Mouse (Mus musculus) adrenal gland, postnatal 36 days (tissue): ENCODE data around the gene Eprs. TPM values are rescaled to one million over a fixed set of nuclear protein-coding genes. Genes with fewer than 3 reads are reported as not detected.

Experiments used
- DNase-seq, 2 experiments: peaks; one replicate each; pipeline ENCODE4 v3.0.0; 2021; ENCODE audit warnings: mixed read lengths in 1 of 2
- microRNA-seq: library from miRNA; unstranded; fragments of <30 nt; microRNA quantifications from one replicate; pipeline ENCODE4 v1.2.0, GENCODE M21; 2021
- total RNA-seq, 2 experiments: library from RNA; stranded (reverse); gene quantifications; 2 replicates each; pipeline ENCODE4 v1.2.3; 2021

Eprs gene
- total RNA-seq, 2 experiments from 2014 or later: 158 to 341 TPM

- no peak for DNase-seq
Observed at GRCm38 (mm10) chr1:185449727-185450126, 86.9 kb downstream of the Eprs start.

GRCm38 (mm10) chr1:185451077-185451476 lies 88.2 kb downstream of the Eprs start:
- no peak for DNase-seq

DNA sequence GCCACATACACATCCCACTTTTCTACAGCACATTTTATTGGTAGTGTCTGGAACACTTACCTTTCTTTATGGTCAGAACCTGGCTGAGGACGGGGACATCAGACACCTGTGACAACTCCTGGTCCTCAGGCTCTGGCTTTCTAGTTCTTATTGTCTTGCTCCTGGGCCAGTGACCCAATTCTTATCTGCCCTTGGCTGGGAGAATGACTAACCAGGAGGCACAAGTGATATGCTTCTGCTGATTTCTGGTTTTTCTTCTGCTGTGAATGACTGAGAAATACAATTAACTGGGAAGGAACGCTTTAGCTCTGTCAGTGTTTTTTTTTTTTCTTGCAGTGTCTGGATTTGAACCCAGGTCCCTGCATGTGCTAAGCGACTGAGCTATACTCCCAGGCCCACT lies 88.7 kb downstream of the Eprs start:
- no peak for DNase-seq

- no peak for DNase-seq
Observed at GRCm38 (mm10) chr1:185452461-185452860, 89.6 kb downstream of the Eprs start.

- no peak for DNase-seq
Observed at GRCm38 (mm10) chr1:185454144-185454543, 91.3 kb downstream of the Eprs start.

DNA sequence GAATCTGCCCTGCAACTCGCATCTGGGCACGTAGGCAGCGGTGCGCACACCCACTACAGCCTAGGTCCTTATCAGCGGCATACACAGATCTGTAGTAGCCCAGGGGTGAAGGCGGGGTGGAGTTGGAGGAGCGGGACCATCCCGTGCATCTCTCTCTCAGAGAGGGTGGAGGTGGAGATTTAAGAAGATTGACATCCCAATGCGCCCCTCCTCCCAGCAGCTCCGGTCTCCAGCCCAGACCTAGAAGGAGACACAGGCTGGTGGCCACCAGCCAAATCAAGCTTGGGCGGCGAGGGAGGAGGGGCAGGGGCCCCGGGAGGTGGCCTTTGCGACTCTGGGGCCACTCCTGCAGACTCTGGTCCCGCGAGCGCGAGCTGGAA lies 91.7 kb downstream of the Eprs start, which contains the start of gene Slc30a10:
Slc30a10 (plus strand) TSS at position 274 of the 380 bp plus-strand sequence.
- DNase-seq: peak; percentile 4 to 10

DNA sequence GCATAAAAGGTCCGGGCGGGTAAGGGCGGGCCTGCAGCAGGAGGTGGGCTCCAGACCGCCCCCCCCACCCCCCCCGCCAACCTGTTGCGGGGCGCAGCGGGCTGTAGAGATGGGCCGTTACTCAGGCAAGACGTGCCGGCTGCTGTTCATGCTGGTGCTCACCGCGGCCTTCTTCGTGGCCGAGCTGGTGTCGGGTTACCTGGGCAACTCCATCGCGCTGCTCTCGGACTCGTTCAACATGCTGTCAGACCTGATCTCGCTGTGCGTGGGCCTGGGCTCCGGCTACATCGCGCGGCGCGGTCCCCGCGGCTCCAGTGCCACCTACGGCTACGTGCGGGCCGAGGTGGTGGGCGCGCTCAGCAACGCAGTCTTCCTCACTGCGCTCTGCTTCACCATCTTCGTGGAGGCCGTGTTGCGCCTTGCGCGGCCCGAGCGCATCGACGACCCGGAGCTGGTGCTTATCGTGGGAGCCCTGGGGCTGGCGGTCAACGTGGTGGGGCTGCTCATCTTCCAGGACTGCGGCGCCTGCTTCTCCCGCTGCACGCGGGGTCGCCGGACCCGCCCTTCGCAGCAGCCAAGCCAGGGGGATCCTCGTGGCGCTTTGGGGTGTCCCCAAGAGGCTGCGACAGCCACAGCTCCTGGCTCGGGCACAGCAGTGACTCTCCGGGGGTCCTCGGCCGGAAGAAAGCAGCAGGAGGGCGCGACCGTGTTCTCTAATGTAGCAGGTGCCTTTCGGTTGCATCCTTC lies 92.3 kb downstream of the Eprs start:
- DNase-seq: peak; percentile 6 to 9

GRCm38 (mm10) chr1:185456327-185456726 lies 93.5 kb downstream of the Eprs start:
- DNase-seq: no peak

- DNase-seq: no peak
Observed at GRCm38 (mm10) chr1:185460096-185460495, 97.3 kb downstream of the Eprs start.

- no peak for DNase-seq
Observed at GRCm38 (mm10) chr1:185462889-185463288, 100.0 kb downstream of the Eprs start.

DNA sequence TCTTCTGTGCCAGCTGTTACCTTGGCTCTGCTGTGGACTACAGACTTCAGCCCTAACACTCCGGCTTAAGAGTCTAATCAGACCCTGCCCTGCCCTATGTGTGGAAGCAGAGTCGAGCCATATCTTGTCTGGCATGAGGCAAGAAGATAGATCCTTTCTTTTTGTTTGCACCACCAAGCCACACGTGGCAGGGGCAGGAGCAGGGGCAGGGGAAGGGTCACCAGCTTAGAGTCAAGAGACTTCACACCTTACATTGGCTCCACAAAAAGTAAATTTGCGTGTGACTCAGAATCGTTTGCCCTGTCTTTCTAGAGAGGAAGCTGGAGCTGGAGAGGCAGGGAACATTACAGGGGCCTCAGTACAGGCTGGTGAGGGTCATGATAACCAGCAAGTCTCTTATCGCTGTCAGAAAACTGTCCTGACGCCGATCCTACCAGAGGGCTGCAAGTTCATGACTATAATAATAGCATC lies 106.7 kb downstream of the Eprs start:
- no peak for DNase-seq

GRCm38 (mm10) chr1:185472025-185472720 lies 109.3 kb downstream of the Eprs start:
- DNase-seq: no peak

DNA sequence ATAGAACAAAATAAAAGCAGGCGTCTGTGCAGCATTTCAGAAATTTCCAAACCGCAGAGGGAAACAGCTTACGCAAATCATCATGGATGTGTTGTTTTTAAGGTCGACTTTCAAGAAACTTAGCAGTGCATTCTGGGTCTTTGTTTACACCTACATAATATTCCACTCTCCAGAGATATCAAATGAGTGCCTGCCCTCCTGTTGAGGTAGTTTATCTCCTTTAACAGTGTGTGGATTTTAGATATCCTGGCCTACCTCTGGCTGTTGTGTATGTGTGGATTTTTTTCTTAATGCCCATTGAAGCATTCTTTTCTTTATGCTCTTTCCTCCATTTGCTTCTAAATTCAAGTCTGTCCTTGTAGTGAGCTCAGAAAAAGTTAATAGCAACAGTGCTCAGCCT lies 109.9 kb downstream of the Eprs start:
- no peak for DNase-seq

- no peak for DNase-seq
Observed at GRCm38 (mm10) chr1:185473437-185473836, 110.6 kb downstream of the Eprs start.

Small RNA genes within 50 kb of the gene (microRNA-seq; reads per million reads assigned to microRNA genes)
- 1.2 reads per million for gene Mir194-1
- 5.7 reads per million, percentile 16 among the genes with 10 or more reads in this experiment for gene Mir215

Other genes starting within 250 kb of the Eprs start
- 10 to 100 TPM; 51.9 to 63.2 TPM for gene Rab3gap2, start 158.9 kb upstream of the Eprs start, total RNA-seq
- gene Iars2, start 33.6 kb upstream of the Eprs start, total RNA-seq: 100 to 1,000 TPM in 1 of 2 experiments, 10 to 100 TPM in 1; 75.8 to 104 TPM
- gene Bpnt1, start 30.9 kb upstream of the Eprs start, total RNA-seq: 100 to 1,000 TPM; 105 to 124 TPM
- under 1 TPM in 1 of 2 experiments, not detected in 1; 0.03 TPM for gene Slc30a10, start 91.8 kb downstream of the Eprs start, total RNA-seq